Mouse (Mus musculus) heart, postnatal 0 days (tissue): ENCODE measurements around the gene Srd5a1. TPM values are rescaled to one million over a fixed set of nuclear protein-coding genes. Genes with fewer than 3 reads are reported as not detected.
A peak's percentile ranks its signal among the peaks of the same experiment; 100 is the strongest.

Source experiments
- ATAC-seq: fragments of 200-750 bp; cut with Nextera tagmentation; 2 replicates; pipeline ENCODE4 v1.8.0; 2017; ENCODE audit warnings: low read depth, moderate number of reproducible peaks, moderate library complexity; ENCODE audit not compliant: insufficient read depth
- DNase-seq: peaks from one replicate; pipeline ENCODE4 v3.0.0-alpha.2; 2016; ENCODE audit warnings: low spot score
- H3K27ac ChIP-seq: fragments of 300-500 bp; sonication (generic); 2 replicates; pipeline ENCODE4 v1.5.1; 2014; ENCODE audit warnings: low read depth, mild to moderate bottlenecking
- H3K27me3 ChIP-seq: fragments of 300-500 bp; sonication (generic); 2 replicates; pipeline ENCODE4 v1.6.1; 2014; ENCODE audit warnings: low read length, mixed read lengths; ENCODE audit not compliant: control insufficient read depth, insufficient read depth
- H3K36me3 ChIP-seq: fragments of 300-500 bp; sonication (generic); replicated peaks from 2 replicates; pipeline ENCODE4 v1.6.1; 2014; ENCODE audit warnings: low read length, mixed read lengths; ENCODE audit not compliant: control insufficient read depth, insufficient read depth
- H3K4me1 ChIP-seq: fragments of 300-500 bp; sonication (generic); 2 replicates; pipeline ENCODE4 v1.6.1; 2014; ENCODE audit warnings: antibody characterized with exemption; ENCODE audit not compliant: control insufficient read depth, insufficient read depth
- H3K4me2 ChIP-seq: fragments of 300-500 bp; sonication (generic); 2 replicates; pipeline ENCODE4 v1.6.1; 2014; ENCODE audit warnings: low read depth, mild to moderate bottlenecking, low read length, moderate library complexity
- H3K4me3 ChIP-seq: fragments of 300-500 bp; sonication (generic); 2 replicates; pipeline ENCODE4 v1.5.1; 2014; ENCODE audit warnings: low read depth, low read length
- H3K9ac ChIP-seq: fragments of 300-500 bp; sonication (generic); replicated peaks from 2 replicates; pipeline ENCODE4 v1.6.1; 2014; ENCODE audit warnings: low read depth, low read length, mixed read lengths
- H3K9me3 ChIP-seq: fragments of 300-500 bp; sonication (generic); replicated peaks from 2 replicates; pipeline ENCODE4 v1.6.1; 2016; ENCODE audit warnings: low read length; ENCODE audit not compliant: control insufficient read depth
- CTCF ChIP-seq: IDR thresholded peaks from 2 replicates; pipeline ENCODE4 v1.5.1; 2016; ENCODE audit warnings: antibody characterized with exemption, control low read depth, low read depth
- EP300 ChIP-seq: IDR thresholded peaks from 2 replicates; pipeline ENCODE4 v1.6.1; 2016; ENCODE audit warnings: antibody characterized with exemption, low read depth
- WGBS: fragments of 180-500 bp; shearing (Covaris S2); extraction: QIAGEN DNeasy Blood & Tissue Kit; methylation state at CpG from one replicate; pipeline ENCODE4 v1.1.7; 2014; 5-methylcytosine and 5-hydroxymethylcytosine counted together
- polyA plus RNA-seq: library from polyadenylated mRNA; unstranded; fragments of >200 nt; fragmentation: Nextera tagmentation; extraction: Ambion mirVana; gene quantifications from 2 replicates; pipeline ENCODE4 v1.2.1, GENCODE M21; 2015
- total RNA-seq: library from RNA; depleted of rRNA; stranded (reverse); fragments of >200 nt; gene quantifications from 2 replicates; pipeline ENCODE4 v1.2.3, GENCODE M21; 2014; ENCODE audit warnings: low replicate concordance

The Srd5a1 gene
- total and polyA plus RNA-seq, 2 experiments from 2014 or later = 3.3 to 3.5 TPM

GRCm38 (mm10) chr13:69543595-69543994 lies 67.6 kb downstream of the Srd5a1 start:
- WGBS = 35% methylated on average over 12 of the region's 12 CpGs
- H3K4me1 ChIP-seq = peaks cover 38% of the 10 kb centered on the region
- ATAC-seq = peak; percentile 10; the same call in 1 of the 2 replicates

GRCm38 (mm10) chr13:69542571-69543352 lies 68.5 kb downstream of the Srd5a1 start:
- H3K27ac ChIP-seq = peak overlapping the region; percentile 92
- no peaks in the 10 kb centered on the region for H3K9me3 ChIP-seq
- 36% methylated on average over 17 of the region's 17 CpGs for WGBS
- no peak overlapping the region for H3K4me3 ChIP-seq
- TF ChIP-seq CTCF (no peak), EP300 (no peak)
- peaks cover 43% of the 10 kb centered on the region for H3K4me1 ChIP-seq
- H3K4me2 ChIP-seq = peak overlapping the region; percentile 45; the same call in 1 of the 2 replicates
- DNase-seq (peak; percentile 70), ATAC-seq (peak; percentile 72)
- H3K36me3 ChIP-seq = no peaks in the 10 kb centered on the region
- H3K27me3 ChIP-seq = no peaks in the 10 kb centered on the region
- H3K9ac ChIP-seq = peak overlapping the region; percentile 21; the same call in 1 of the 2 replicates

More at GRCm38 (mm10) chr13:69543595-69543994, 67.6 kb downstream of the Srd5a1 start:
- no peaks in the 10 kb centered on the region for H3K36me3 ChIP-seq
- H3K9me3 ChIP-seq = no peaks in the 10 kb centered on the region
- peak overlapping the region; percentile 45 for H3K4me2 ChIP-seq
- H3K27me3 ChIP-seq = no peaks in the 10 kb centered on the region
- H3K9ac ChIP-seq = peak overlapping the region; percentile 21
- peak overlapping the region; percentile 8; the same call in 1 of the 2 replicates for H3K4me3 ChIP-seq
- TF ChIP-seq CTCF = no peak
- TF ChIP-seq EP300 = no peak
- no peak for DNase-seq
- H3K27ac ChIP-seq = peak overlapping the region; percentile 92

- no peak for DNase-seq
- H3K4me3 ChIP-seq = no peak overlapping the region
- no peak overlapping the region for H3K4me2 ChIP-seq
- H3K9ac ChIP-seq = no peak overlapping the region
- ATAC-seq = no peak
- H3K27me3 ChIP-seq = no peaks in the 10 kb centered on the region
- H3K4me1 ChIP-seq = peaks cover 43% of the 10 kb centered on the region
- peak overlapping the region; percentile 92; the same call in 1 of the 2 replicates for H3K27ac ChIP-seq
- no peaks in the 10 kb centered on the region for H3K36me3 ChIP-seq
- no peak for TF ChIP-seq CTCF
- WGBS = 48% methylated on average over 10 of the region's 10 CpGs
- H3K9me3 ChIP-seq = no peaks in the 10 kb centered on the region
Observed at GRCm38 (mm10) chr13:69541776-69542175, 69.5 kb downstream of the Srd5a1 start.

- Histone ChIP-seq H3K36me3 (no peaks in the 10 kb centered on the region), H3K27me3 (no peaks in the 10 kb centered on the region), H3K27ac (peak overlapping the region; percentile 92), H3K4me2 (no peak overlapping the region), H3K9me3 (no peaks in the 10 kb centered on the region), H3K9ac (no peak overlapping the region), H3K4me1 (peaks cover 43% of the 10 kb centered on the region), H3K4me3 (no peak overlapping the region)
- TF ChIP-seq CTCF (no peak), EP300 (no peak)
- no peak for DNase-seq
- ATAC-seq = no peak
- WGBS = 39% methylated on average over 6 of the region's 6 CpGs
Observed at GRCm38 (mm10) chr13:69541209-69541608, 70.0 kb downstream of the Srd5a1 start.

- Histone ChIP-seq H3K9ac (no peak overlapping the region), H3K4me2 (no peak overlapping the region), H3K27me3 (no peaks in the 10 kb centered on the region), H3K36me3 (no peaks in the 10 kb centered on the region), H3K4me1 (peaks cover 40% of the 10 kb centered on the region), H3K9me3 (no peaks in the 10 kb centered on the region), H3K4me3 (no peak overlapping the region), H3K27ac (no peak overlapping the region)
- 29% methylated on average over 4 of the region's 4 CpGs for WGBS
- no peak for ATAC-seq
- TF ChIP-seq EP300 (no peak), CTCF (no peak)
- no peak for DNase-seq
Observed at GRCm38 (mm10) chr13:69538327-69538726, 72.9 kb downstream of the Srd5a1 start.
